Mouse (Mus musculus): ENCODE data around the gene Acr. TPM values are rescaled to one million over a fixed set of nuclear protein-coding genes. Genes with fewer than 3 reads are reported as not detected.

The Acr gene
- 0.43 TPM in 2 replicates for polyA plus RNA-seq (2015; fragmentation: Nextera tagmentation; extraction: Ambion mirVana)

DNA sequence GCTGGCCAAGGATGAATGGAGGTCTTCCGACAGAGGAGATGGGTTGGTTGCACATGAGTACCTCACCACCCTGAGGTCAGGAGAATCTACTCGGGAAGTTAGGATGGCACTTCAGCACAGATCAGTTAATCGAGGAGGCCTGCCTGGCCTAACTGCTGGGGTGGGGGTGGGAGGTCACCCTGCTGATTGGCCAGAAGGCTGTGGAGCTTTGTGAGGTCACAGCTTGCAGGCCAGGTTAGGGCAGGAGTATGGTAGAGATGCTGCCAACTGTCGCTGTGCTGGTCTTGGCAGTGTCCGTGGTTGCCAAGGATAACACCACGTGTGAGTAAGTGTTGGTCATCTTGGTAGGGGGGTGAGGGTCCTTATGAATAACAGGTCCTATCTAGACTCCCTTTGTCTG is at the start of gene Acr:
Gene Acr (plus strand): TSS at position 213 of the 400 bp plus-strand sequence.

DNA sequence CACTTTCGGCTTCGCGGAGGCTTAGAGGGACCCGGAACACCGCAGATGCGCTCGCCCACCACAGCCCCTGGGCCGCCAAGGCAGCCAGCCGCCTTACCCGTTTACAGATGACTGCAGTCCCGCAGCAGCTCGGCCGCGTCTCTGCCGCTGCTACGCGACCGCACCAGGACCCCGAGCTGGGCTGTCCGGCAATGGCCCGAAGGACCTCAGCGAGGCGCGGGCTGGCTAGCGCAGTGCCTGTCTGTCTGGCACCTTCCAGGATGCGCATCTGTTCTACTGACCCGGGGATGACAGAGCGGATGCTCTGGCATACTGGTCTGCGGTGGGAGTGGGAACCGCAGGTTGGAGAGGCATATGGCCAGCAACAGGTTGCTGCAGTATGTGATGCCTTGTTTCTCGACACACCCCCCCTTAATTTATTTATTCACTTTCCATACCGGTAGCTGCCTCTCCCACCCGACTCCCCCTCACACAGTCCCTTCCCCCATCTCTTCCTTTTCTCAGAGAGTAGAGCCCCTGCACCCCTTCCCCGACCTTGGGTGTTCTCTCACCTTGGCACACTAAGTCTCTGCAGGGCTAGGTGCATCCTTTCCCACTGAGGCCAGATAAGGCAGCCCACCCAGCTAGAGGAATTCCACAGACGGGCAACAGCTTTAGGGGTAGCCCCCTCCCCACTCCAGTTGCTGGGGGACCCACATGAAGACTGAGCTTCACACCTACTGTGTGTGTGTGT is 23.8 kb downstream of the Acr start, which contains the start of gene Rabl2:
Gene Rabl2 (minus strand): TSS at position 201 of the 733 bp plus-strand sequence.

Other genes starting within 250 kb of the Acr start
- gene Adm2, start 245.6 kb upstream of the Acr start, polyA plus RNA-seq (2015; fragmentation: Nextera tagmentation; extraction: Ambion mirVana), result not detected in 2 replicates
- 0.91 and 1.5 TPM in 2 replicates for gene Miox, start 233.9 kb upstream of the Acr start, polyA plus RNA-seq (2015; fragmentation: Nextera tagmentation; extraction: Ambion mirVana)
- 29.0 and 38.5 TPM in 2 replicates for gene Lmf2, start 212.7 kb upstream of the Acr start, polyA plus RNA-seq (2015; fragmentation: Nextera tagmentation; extraction: Ambion mirVana)
- 106 and 112 TPM in 2 replicates for gene Ncaph2, start 212.6 kb upstream of the Acr start, polyA plus RNA-seq (2015; fragmentation: Nextera tagmentation; extraction: Ambion mirVana)
- 5.9 and 6.7 TPM in 2 replicates for gene Sco2, start 194.5 kb upstream of the Acr start, polyA plus RNA-seq (2015; fragmentation: Nextera tagmentation; extraction: Ambion mirVana)
- 1.3 and 2.4 TPM in 2 replicates for gene Tymp, start 191.3 kb upstream of the Acr start, polyA plus RNA-seq (2015; fragmentation: Nextera tagmentation; extraction: Ambion mirVana)
- gene Odf3b, start 189.0 kb upstream of the Acr start, polyA plus RNA-seq (2015; fragmentation: Nextera tagmentation; extraction: Ambion mirVana), result 0.16 and 0.48 TPM in 2 replicates
- not detected in 2 replicates for gene Klhdc7b, start 183.4 kb upstream of the Acr start, polyA plus RNA-seq (2015; fragmentation: Nextera tagmentation; extraction: Ambion mirVana)
- 0.46 and 1.8 TPM in 2 replicates for gene Syce3, start 157.8 kb upstream of the Acr start, polyA plus RNA-seq (2015; fragmentation: Nextera tagmentation; extraction: Ambion mirVana)
- gene Cpt1b, start 142.5 kb upstream of the Acr start, polyA plus RNA-seq (2015; fragmentation: Nextera tagmentation; extraction: Ambion mirVana), result 1.1 and 1.4 TPM in 2 replicates
- gene C730034F03Rik, start 138.7 kb upstream of the Acr start, polyA plus RNA-seq (2015; fragmentation: Nextera tagmentation; extraction: Ambion mirVana), result 1.2 and 2.9 TPM in 2 replicates
- not detected in 2 replicates for gene Gm44502, start 138.6 kb upstream of the Acr start, polyA plus RNA-seq (2015; fragmentation: Nextera tagmentation; extraction: Ambion mirVana)
- 48.1 and 65.3 TPM in 2 replicates for gene Chkb, start 138.4 kb upstream of the Acr start, polyA plus RNA-seq (2015; fragmentation: Nextera tagmentation; extraction: Ambion mirVana)
- gene Mapk8ip2, start 114.4 kb upstream of the Acr start, polyA plus RNA-seq (2015; fragmentation: Nextera tagmentation; extraction: Ambion mirVana), result 9.4 and 18.1 TPM in 2 replicates
- 21.2 and 25.4 TPM in 2 replicates for gene Arsa, start 90.9 kb upstream of the Acr start, polyA plus RNA-seq (2015; fragmentation: Nextera tagmentation; extraction: Ambion mirVana)
- gene Shank3, start 68.7 kb upstream of the Acr start, polyA plus RNA-seq (2015; fragmentation: Nextera tagmentation; extraction: Ambion mirVana), result 1.6 and 2.0 TPM in 2 replicates
- 21.2 and 23.0 TPM in 2 replicates for gene Rabl2, start 23.6 kb downstream of the Acr start, polyA plus RNA-seq (2015; fragmentation: Nextera tagmentation; extraction: Ambion mirVana)

All from adrenal gland, postnatal 0 days (tissue).